Mouse (Mus musculus) ES-Bruce4 (cell line): ENCODE measurements around the gene Zscan29.

Experiments
- CTCF ChIP-seq: IDR thresholded peaks from one replicate; pipeline ENCODE4 v1.8.1; 2011; ENCODE audit warnings: low read depth, low read length
- EP300 ChIP-seq: IDR thresholded peaks from 2 replicates; pipeline ENCODE4 v1.6.1; 2011; ENCODE audit warnings: low read depth, low read length; ENCODE audit not compliant: insufficient read depth
- POLR2A ChIP-seq: IDR thresholded peaks from one replicate; pipeline ENCODE4 v1.8.1; 2011; ENCODE audit warnings: low read length; ENCODE audit not compliant: insufficient read depth

GRCm38 (mm10) chr2:121127536-121127935, 43.4 kb downstream of the Zscan29 start:
- TF ChIP-seq EP300: no peak
- TF ChIP-seq POLR2A: no peak
- no peak for TF ChIP-seq CTCF
